Mouse (Mus musculus) limb, embryonic 10.5 days (tissue): ENCODE results near the gene Ndufaf2. TPM values are rescaled to one million over a fixed set of nuclear protein-coding genes. Genes with fewer than 3 reads are reported as not detected.

Experiments used
- DNase-seq: peaks from one replicate; pipeline ENCODE4 v3.0.0-alpha.2; 2017; ENCODE audit warnings: low spot score
- H3K27ac ChIP-seq: fragments of 300-500 bp; sonication (generic); 2 replicates; pipeline ENCODE4 v1.5.1; 2016; ENCODE audit warnings: mild to moderate bottlenecking
- H3K27me3 ChIP-seq: fragments of 300-500 bp; sonication (generic); 2 replicates; pipeline ENCODE4 v1.6.1; 2016; ENCODE audit warnings: low read depth, mild to moderate bottlenecking; ENCODE audit not compliant: poor library complexity, severe bottlenecking
- H3K36me3 ChIP-seq: fragments of 300-500 bp; sonication (generic); 2 replicates; pipeline ENCODE4 v1.6.1; 2016; ENCODE audit warnings: mild to moderate bottlenecking, moderate library complexity
- H3K4me1 ChIP-seq: fragments of 300-500 bp; sonication (generic); 2 replicates; pipeline ENCODE4 v1.6.1; 2016
- H3K4me3 ChIP-seq: fragments of 300-500 bp; sonication (generic); 2 replicates; pipeline ENCODE4 v1.5.1; 2016; ENCODE audit warnings: mild to moderate bottlenecking, moderate library complexity
- H3K9me3 ChIP-seq: fragments of 300-500 bp; sonication (generic); replicated peaks from 2 replicates; pipeline ENCODE4 v1.6.1; 2016; ENCODE audit warnings: mild to moderate bottlenecking
- WGBS: fragments of 180-500 bp; shearing (Covaris S2); methylation state at CpG from one replicate; pipeline ENCODE4 v1.1.7; 2016; 5-methylcytosine and 5-hydroxymethylcytosine counted together
- polyA plus RNA-seq: library from polyadenylated mRNA; unstranded; fragments of >200 nt; fragmentation: Nextera tagmentation; extraction: Ambion mirVana; gene quantifications from 2 replicates; pipeline ENCODE4 v1.2.1, GENCODE M21; 2016

The Ndufaf2 gene
- polyA plus RNA-seq, 1 experiment from 2014 or later = 89.8 TPM

- H3K4me3 ChIP-seq = no peak overlapping the region
- H3K36me3 ChIP-seq = no peaks in the 10 kb centered on the region
- H3K27ac ChIP-seq = no peak overlapping the region
- no peaks in the 10 kb centered on the region for H3K9me3 ChIP-seq
- no peaks in the 10 kb centered on the region; the same call in 1 of the 2 replicates for H3K4me1 ChIP-seq
- WGBS = 86% methylated on average over 11 of the region's 11 CpGs
- no peak for DNase-seq
- no peaks in the 10 kb centered on the region for H3K27me3 ChIP-seq
Observed at GRCm38 (mm10) chr13:108063374-108064134, 94.9 kb downstream of the Ndufaf2 start.

- Histone ChIP-seq H3K9me3 (no peaks in the 10 kb centered on the region), H3K36me3 (no peaks in the 10 kb centered on the region), H3K4me3 (no peak overlapping the region), H3K27me3 (no peaks in the 10 kb centered on the region), H3K27ac (no peak overlapping the region), H3K4me1 (no peaks in the 10 kb centered on the region; the same call in 1 of the 2 replicates)
- 86% methylated on average over 5 of the region's 5 CpGs for WGBS
- DNase-seq = no peak
Observed at GRCm38 (mm10) chr13:108062900-108063299, 95.5 kb downstream of the Ndufaf2 start.

GRCm38 (mm10) chr13:108060936-108061578 lies 97.4 kb downstream of the Ndufaf2 start:
- Histone ChIP-seq H3K27me3 (no peaks in the 10 kb centered on the region), H3K9me3 (no peaks in the 10 kb centered on the region), H3K4me3 (no peak overlapping the region), H3K4me1 (peaks cover 6% of the 10 kb centered on the region; the same call in 1 of the 2 replicates), H3K27ac (no peak overlapping the region), H3K36me3 (no peaks in the 10 kb centered on the region)
- no peak for DNase-seq
- 79% methylated on average over 8 of the region's 8 CpGs for WGBS

GRCm38 (mm10) chr13:108060286-108060885 lies 98.0 kb downstream of the Ndufaf2 start:
- DNase-seq = no peak
- H3K4me3 ChIP-seq = no peak overlapping the region
- H3K9me3 ChIP-seq = no peaks in the 10 kb centered on the region
- peaks cover 6% of the 10 kb centered on the region; the same call in 1 of the 2 replicates for H3K4me1 ChIP-seq
- H3K27me3 ChIP-seq = no peaks in the 10 kb centered on the region
- no peaks in the 10 kb centered on the region for H3K36me3 ChIP-seq
- H3K27ac ChIP-seq = no peak overlapping the region
- 78% methylated on average over 7 of the region's 7 CpGs for WGBS

- 89% methylated on average over 3 of the region's 3 CpGs for WGBS
- Histone ChIP-seq H3K4me3 (no peak overlapping the region), H3K36me3 (peaks cover 6% of the 10 kb centered on the region; the same call in 1 of the 2 replicates), H3K27ac (no peak overlapping the region), H3K27me3 (no peaks in the 10 kb centered on the region), H3K4me1 (peaks cover 6% of the 10 kb centered on the region; the same call in 1 of the 2 replicates), H3K9me3 (no peaks in the 10 kb centered on the region)
- DNase-seq = no peak
Observed at GRCm38 (mm10) chr13:108056896-108057295, 101.5 kb downstream of the Ndufaf2 start.

GRCm38 (mm10) chr13:108047364-108047763 lies 111.1 kb downstream of the Ndufaf2 start:
- WGBS = 93% methylated on average over 6 of the region's 6 CpGs
- DNase-seq = no peak

GRCm38 (mm10) chr13:108046891-108047290 lies 111.5 kb downstream of the Ndufaf2 start:
- peaks cover 24% of the 10 kb centered on the region for H3K36me3 ChIP-seq
- peaks cover 24% of the 10 kb centered on the region for H3K4me1 ChIP-seq
- no peaks in the 10 kb centered on the region for H3K9me3 ChIP-seq
- no peak overlapping the region for H3K4me3 ChIP-seq
- H3K27ac ChIP-seq = no peak overlapping the region
- no peaks in the 10 kb centered on the region for H3K27me3 ChIP-seq
- no peak for DNase-seq
- 75% methylated on average over 6 of the region's 6 CpGs for WGBS

More at GRCm38 (mm10) chr13:108047364-108047763, 111.1 kb downstream of the Ndufaf2 start:
- peaks cover 27% of the 10 kb centered on the region for H3K36me3 ChIP-seq
- peaks cover 22% of the 10 kb centered on the region for H3K4me1 ChIP-seq
- H3K4me3 ChIP-seq = no peak overlapping the region
- no peaks in the 10 kb centered on the region for H3K27me3 ChIP-seq
- no peaks in the 10 kb centered on the region for H3K9me3 ChIP-seq
- no peak overlapping the region for H3K27ac ChIP-seq

GRCm38 (mm10) chr13:108046071-108046470 lies 112.4 kb downstream of the Ndufaf2 start:
- Histone ChIP-seq H3K4me1 (peaks cover 32% of the 10 kb centered on the region), H3K27me3 (no peaks in the 10 kb centered on the region), H3K27ac (no peak overlapping the region), H3K9me3 (no peaks in the 10 kb centered on the region), H3K4me3 (no peak overlapping the region), H3K36me3 (peaks cover 21% of the 10 kb centered on the region)
- no peak for DNase-seq
- 94% methylated on average over 3 of the region's 3 CpGs for WGBS

GRCm38 (mm10) chr13:108045646-108046045 lies 112.8 kb downstream of the Ndufaf2 start:
- WGBS = 85% methylated on average over 3 of the region's 3 CpGs
- H3K36me3 ChIP-seq = peaks cover 20% of the 10 kb centered on the region
- peaks cover 37% of the 10 kb centered on the region for H3K4me1 ChIP-seq
- no peak for DNase-seq
- H3K27ac ChIP-seq = no peak overlapping the region
- no peaks in the 10 kb centered on the region for H3K9me3 ChIP-seq
- H3K27me3 ChIP-seq = no peaks in the 10 kb centered on the region
- H3K4me3 ChIP-seq = no peak overlapping the region

GRCm38 (mm10) chr13:108044222-108044941 lies 114.0 kb downstream of the Ndufaf2 start, which contains the start of gene Smim15:
TSS of gene Smim15 (plus strand) at chr13:108044446.
- WGBS = under 1% methylated on average over 71 of the region's 71 CpGs
- Histone ChIP-seq H3K36me3 (peaks cover 20% of the 10 kb centered on the region), H3K27ac (peak within 1 kb of the TSS; percentile 98), H3K27me3 (no peaks in the 10 kb centered on the region), H3K4me1 (peaks cover 40% of the 10 kb centered on the region), H3K4me3 (peak within 1 kb of the TSS; percentile 90), H3K9me3 (no peaks in the 10 kb centered on the region)
- DNase-seq = peak; percentile 95

- H3K4me1 ChIP-seq = peaks cover 40% of the 10 kb centered on the region
- H3K27ac ChIP-seq = peak overlapping the region; percentile 98
- H3K9me3 ChIP-seq = no peaks in the 10 kb centered on the region
- peak overlapping the region; percentile 90 for H3K4me3 ChIP-seq
- H3K36me3 ChIP-seq = peaks cover 18% of the 10 kb centered on the region
- no peak for DNase-seq
- no peaks in the 10 kb centered on the region for H3K27me3 ChIP-seq
- WGBS = 7% methylated on average over 23 of the region's 23 CpGs
Observed at GRCm38 (mm10) chr13:108043431-108044221, 114.8 kb downstream of the Ndufaf2 start.

- peak; percentile 66 for DNase-seq
- WGBS = 11% methylated on average over 7 of the region's 7 CpGs
- Histone ChIP-seq H3K27ac (no peak overlapping the region), H3K36me3 (peaks cover 3% of the 10 kb centered on the region), H3K4me1 (peaks cover 40% of the 10 kb centered on the region), H3K4me3 (no peak overlapping the region), H3K9me3 (no peaks in the 10 kb centered on the region), H3K27me3 (no peaks in the 10 kb centered on the region)
Observed at GRCm38 (mm10) chr13:108041358-108041757, 117.1 kb downstream of the Ndufaf2 start.
